Mouse (Mus musculus): Measurements from ENCODE around the gene A030005L19Rik.

DNA sequence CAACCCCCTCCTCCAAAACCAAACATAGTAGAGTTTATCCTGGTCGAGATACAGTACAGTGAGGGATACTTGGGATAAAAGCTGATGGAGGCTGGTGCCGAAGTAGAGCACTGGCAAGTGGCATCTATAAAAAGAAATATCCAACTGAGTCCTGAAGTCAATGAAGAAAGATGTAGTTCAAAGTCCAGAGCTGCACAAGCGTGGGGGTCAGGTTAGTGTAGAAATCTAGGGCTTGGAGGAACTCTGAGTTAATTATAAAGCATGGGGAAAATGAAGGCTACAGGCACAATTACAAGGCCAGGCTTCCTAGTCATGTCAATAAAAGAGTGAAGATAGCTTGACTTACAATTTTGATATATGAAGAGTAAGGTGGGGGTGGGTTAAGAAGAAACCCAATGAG lies 11.9 kb upstream of the A030005L19Rik start:
- TF ChIP-seq EP300 (IDR thresholded peaks at IDR 0.05; ENCODE audit: low read depth) (no peak), CTCF (IDR thresholded peaks at IDR 0.05; ENCODE audit: low read depth) (no peak)
